Mouse (Mus musculus) retina, postnatal 7 days (tissue): ENCODE measurements around the gene S1pr4.

Experiments
- DNase-seq: peaks from one replicate; pipeline ENCODE4 v3.0.0-alpha.2; 2012; ENCODE audit warnings: low read depth, low spot score

S1pr4 gene

GRCm38 (mm10) chr10:81519227-81519977, 19.5 kb upstream of the S1pr4 start:
- no peak for DNase-seq

GRCm38 (mm10) chr10:81518546-81518945, 18.6 kb upstream of the S1pr4 start:
- DNase-seq = peak; percentile 38

GRCm38 (mm10) chr10:81517227-81517626, 17.3 kb upstream of the S1pr4 start:
- DNase-seq = no peak

DNA sequence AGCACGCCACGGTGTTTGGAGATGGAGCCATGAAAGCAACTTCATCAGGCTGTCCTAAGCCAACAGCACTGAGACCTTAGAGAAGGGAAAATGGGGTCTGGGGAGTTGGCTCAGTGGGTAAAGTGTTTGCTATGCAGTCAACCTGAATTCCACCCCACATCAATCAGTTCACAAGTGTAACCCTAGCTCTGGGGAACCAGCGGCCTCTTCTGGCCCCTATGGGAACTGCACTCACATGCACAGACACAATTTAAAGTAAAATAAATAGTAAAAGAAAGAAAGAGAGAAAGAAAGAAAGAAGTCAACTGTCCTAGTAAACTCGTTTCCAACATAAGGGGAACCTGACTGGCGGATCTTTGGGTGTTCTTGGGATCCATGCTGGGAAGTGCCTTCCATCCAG, 13.9 kb upstream of the S1pr4 start:
- DNase-seq = no peak

DNA sequence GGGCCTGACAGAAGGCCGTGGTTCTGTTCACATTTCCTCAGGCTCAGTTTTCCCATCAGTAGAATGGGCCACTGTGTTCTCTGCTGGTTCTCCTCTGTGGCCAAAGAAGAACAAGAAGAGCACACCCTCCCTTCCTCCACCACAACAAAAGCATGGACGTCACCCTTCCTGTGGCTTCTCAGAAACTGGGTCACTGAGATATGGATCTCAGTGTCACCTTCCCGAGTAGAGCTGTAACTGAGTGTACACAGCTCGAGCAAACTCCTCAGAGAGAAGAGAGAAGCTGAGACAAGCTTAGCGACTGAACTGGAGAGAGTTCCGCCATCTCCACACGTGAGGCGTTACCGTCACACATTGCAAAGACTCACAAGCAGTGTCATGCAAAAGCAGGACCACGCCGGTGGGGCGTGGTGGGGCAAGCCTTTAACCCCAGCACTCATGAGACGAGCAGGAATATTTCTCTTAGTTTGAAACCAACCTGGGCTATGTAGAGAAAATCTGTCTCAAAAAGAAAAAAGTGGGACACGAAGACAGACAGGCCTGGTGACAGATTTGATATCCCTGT, 10.4 kb upstream of the S1pr4 start:
- DNase-seq = no peak

DNA sequence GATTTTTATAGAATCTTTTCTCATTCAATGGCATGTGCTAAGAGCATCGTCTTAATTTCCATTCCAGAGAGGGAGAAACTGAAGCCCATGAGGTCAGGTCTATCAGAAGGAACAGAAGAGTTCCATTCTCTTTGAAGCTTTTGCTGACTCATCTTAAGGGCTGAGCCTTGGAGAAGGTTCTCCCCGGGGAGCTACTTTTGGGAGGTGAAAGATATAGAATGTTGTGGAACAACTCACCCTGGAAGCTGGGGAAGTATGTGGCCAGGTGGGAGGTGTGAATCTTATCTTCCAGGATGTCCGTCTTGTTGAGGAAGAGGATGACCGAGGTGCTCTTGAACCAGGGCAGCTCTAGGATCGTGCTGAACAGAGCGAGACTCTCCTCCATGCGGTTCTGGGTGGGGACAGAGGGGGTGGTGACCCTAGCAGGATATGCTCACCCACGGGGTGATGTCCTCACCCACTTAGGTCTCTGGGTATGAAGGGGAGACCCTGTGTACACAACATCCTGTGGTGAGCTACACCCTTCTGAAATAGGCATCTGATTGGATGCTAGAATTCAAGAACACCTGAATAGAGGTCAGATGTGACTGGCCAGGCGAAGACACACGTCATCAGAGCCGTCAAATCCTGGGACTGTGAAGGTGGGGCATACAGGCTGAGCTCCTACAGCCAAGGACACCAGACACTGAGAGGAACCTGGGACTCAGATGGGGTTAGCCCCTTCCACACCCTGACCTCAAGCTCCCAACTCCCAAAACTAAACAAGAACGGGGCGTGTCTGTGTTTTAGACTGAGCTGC, 8.0 kb upstream of the S1pr4 start:
- no peak for DNase-seq

- no peak for DNase-seq
These were observed 7.2 kb upstream of the S1pr4 start for GRCm38 (mm10) chr10:81507095-81507494.

GRCm38 (mm10) chr10:81505016-81505664, 5.2 kb upstream of the S1pr4 start:
- no peak for DNase-seq

- peak; percentile 77 for DNase-seq
These were observed 2.7 kb upstream of the S1pr4 start for GRCm38 (mm10) chr10:81502658-81503057.

GRCm38 (mm10) chr10:81501863-81502262, 1.9 kb upstream of the S1pr4 start:
- DNase-seq = no peak

DNA sequence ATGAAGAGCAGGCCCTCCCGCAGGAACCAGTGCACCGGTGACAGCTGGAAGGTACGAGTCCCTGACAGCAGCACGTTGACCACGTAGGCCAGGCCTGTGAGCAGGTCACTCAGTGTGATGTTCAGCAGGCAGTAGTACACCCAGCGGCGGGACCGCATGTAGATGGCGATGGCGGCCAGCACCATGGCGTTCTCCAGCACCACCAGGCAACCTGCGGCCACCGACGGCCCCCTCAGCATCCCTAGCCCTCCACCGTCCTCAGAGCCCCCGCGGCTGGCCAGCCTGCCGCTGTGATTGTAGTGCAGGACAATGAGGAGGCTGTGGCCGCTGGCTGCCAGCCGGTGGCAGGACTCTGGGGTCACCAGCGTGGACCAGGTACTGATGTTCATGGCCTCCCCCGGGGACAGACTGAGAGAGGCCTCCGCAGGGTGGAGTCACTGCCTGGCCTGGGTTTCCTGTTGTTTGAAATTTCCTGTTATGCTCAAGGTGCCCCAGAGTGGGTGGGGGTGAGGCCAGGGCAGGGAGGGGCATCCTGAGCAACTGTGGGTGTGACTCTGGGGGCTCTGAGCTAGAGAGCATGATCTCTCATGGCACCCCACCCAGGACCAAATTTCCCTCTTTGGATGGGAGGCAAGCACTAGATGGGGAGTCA, 556 bp downstream of the S1pr4 start:
- no peak for DNase-seq

GRCm38 (mm10) chr10:81498316-81499249, 1.3 kb downstream of the S1pr4 start:
- no peak for DNase-seq

DNA sequence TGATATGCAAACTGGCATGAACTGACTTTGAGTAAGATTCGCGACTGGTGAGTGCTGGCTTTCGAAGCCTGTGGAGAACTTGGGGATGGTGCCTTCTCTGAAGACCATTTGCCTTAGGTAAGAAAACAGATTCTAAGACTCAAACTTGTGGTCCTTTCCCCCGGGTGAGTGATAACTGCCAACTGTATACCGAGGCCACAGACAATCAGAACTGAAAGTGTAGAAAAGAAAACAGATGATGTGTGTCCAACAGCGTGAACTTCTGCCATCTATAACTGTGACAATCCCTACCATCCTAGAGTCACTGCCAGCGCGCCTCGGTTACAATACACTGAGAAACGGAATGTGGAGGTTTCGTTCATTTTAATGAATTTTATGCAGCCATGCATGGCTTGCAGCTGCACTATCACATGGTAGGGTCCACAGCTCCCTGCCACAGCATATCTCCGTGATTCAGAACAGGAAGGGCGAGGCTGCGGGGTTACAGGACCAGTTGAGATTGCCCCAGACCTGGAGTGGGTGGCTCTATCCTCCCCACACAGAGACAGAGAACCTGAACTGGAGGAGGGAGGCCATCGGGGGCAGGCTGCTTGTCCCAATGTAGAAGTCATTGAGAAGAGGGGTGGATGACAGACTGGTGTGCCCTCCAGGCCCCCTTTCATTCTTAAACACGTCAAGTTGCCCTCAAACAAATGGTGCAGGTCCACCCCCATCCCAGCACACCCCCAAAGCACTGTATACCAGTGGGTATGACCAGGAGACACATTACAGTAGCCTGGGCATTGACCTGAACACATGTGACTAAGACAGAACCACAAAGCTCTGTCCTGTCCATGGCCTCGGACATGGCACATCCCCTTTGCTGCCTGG, 2.3 kb downstream of the S1pr4 start:
- no peak for DNase-seq

DNA sequence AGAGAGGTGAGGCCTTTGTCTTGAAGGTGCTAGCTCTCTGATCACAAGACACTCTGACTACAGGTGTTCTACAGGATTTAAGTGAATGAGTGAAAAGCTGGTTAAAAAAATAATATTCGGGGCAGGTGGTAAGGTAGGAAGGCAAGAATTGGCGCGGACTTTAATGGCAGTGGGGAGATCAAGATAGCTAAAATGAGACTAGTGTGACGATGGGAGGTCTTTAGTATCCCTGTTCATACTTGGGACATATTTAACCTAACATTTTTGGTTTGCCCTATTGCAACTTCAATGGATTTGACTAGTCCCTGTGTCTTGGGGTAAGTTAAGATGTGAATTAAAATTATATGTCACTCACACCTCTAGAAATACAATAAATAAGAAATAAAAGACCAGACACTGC, 3.0 kb downstream of the S1pr4 start:
- no peak for DNase-seq

DNA sequence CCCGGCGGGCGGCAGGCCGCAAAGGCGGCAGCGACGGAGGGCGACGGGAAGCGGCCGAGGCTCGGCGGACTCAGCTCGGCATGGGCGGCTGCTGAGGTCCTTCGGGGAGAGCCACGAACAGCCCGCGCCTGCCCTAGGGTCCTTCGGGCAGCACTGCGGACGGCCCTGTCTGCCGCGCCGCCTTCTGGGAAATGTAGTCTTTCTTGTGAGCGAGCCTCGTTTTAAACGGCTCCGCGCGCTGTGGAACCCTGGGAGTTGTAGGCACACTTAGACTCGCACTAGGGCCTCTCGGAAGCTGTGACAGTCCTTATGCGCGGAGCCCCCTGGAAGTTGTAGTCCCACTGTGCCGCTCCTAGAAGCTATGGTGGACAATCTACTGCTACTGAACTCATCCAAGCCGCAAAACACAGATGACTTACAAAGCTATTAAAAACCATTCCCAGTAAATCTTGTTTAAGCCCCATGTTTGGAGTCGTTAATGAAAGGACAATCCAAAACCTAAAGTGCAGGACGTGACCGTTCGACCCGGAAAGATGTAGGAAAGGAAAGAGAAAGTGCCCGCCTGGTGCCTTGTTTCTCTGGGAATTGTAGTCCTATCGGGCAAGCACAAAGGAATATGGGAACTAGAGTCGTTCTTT, 3.5 kb downstream of the S1pr4 start, which contains the start of gene Ncln:
Ncln (minus strand) TSS at position 129 of the 638 bp plus-strand sequence.
- peak; percentile 94 for DNase-seq

DNA sequence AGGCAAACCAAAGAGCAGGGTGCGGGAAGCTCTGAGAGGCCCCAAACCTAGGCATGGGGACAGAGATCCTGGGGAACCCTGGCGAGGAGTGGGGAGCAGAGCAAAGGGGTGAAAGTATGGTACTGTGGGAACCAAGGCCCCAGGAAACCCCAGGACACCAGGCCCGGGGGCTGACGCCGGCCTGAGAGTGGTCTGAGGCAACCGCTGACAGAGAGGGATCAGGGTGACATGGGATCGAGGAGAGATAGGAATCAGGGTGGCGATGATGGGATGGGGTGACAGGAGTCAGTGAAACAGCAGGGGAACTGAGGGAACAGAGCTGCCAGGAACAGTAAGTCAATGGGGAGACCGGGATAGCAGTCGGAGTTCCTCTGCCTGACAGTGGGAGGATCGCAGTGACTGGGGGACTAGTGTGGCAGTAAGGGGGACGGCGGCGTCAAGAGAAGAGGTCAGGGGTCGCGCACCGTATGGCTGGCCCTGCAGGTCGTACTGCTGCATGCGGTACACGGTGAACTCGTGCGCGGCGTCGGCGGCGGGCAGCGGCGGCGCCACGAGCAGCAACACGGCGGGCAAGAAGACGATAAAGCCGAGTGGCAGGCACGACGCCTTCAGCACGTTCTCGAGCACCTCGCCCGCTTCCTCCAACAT, 4.2 kb downstream of the S1pr4 start:
- no peak for DNase-seq

GRCm38 (mm10) chr10:81495151-81495550, 4.8 kb downstream of the S1pr4 start:
- no peak for DNase-seq

DNA sequence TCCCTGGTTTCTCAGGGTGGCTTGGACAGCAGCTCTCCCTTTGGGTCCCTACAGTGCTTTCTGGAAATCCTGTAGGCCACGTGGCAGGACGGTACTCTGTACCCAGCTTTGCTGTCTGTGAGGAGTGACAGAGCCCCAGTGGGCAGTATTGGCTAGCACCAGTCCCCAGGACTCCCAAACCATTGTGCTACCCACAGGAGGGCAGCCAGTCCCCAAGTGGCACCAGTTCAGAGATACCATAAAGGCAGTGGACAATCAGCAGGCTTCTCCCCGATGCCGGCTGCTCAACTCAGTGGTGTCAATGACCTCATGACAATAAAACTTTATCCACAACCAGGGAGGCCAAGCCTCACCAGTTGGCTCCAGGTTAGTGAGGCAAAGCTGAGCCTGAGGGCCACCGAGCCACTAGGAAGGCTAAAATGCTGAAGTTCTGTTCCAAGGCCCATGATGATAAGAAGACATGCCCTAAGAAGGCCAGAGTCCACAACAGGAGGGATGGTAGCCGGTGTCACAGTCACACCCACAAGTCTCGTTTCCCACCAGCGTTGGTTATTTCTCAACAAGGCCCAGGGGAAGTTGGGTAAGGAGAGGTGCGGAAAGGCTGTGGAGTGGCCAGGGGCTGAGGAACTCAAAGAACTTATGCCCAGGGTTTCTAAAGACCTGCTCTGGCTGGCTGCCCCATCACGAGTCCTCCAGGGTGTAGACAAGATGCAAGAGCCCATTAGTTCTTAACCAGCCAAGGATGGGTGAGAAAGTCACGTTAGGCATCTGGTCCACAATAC, 5.5 kb downstream of the S1pr4 start:
- no peak for DNase-seq
